Mouse (Mus musculus) brain, embryonic 14.5 days (tissue): ENCODE measurements at regions not wholly inside any gene's neighbourhood (a gene's known extent, or its start where the extent isn't known, plus 50 kb on each side); places are given as distances from the start of the nearest gene placed in this dataset.

Experiments used
- CTCF ChIP-seq: fragments of 200-500 bp; IDR thresholded peaks from 2 replicates; pipeline ENCODE4 v1.5.1; 2012; ENCODE audit warnings: inconsistent platforms, mild to moderate bottlenecking, moderate library complexity, borderline replicate concordance; ENCODE audit not compliant: insufficient read depth, insufficient read length; ENCODE audit errors: extremely low read depth
- POLR2A ChIP-seq: fragments of 200-500 bp; IDR thresholded peaks from 2 replicates; pipeline ENCODE4 v1.6.1; 2012; ENCODE audit warnings: mild to moderate bottlenecking, inconsistent platforms, borderline replicate concordance; ENCODE audit not compliant: poor library complexity, insufficient read depth, insufficient read length, severe bottlenecking; ENCODE audit errors: extremely low read depth

- TF ChIP-seq POLR2A (no peak), CTCF (no peak)
Observed at GRCm38 (mm10) chr4:93510771-93511170, 175.5 kb upstream of the Tusc1 start.
